Mouse (Mus musculus): ENCODE data around the gene Dnajc11.

The Dnajc11 gene

GRCm38 (mm10) chr4:151988342-151989109 is 55.0 kb downstream of the Dnajc11 start, which contains the start of gene Thap3:
TSS of gene Thap3 (minus strand) at chr4:151988997.
- peak; percentile 81 for DNase-seq

GRCm38 (mm10) chr4:151989110-151989488 is 55.6 kb downstream of the Dnajc11 start:
- no peak for DNase-seq

DNA sequence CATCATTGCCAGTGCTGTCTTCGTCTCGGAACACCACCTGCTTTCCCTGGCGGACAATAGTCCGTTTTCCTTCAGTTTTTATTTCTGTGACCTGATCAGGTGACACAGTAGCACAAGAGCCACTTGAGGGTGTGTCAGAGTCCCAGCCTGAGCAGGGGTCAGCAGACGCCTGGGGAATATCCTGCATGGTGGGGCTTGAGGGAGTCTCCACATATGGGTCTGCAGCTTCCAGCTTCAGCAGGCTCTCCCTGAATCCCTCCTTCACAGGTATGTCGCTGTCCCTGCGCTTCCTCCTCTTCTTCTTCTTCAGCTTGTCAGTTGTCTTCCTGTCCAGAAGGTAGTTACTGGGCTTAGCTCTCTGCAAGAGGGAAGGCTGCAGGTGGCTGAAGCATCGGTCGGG is 58.6 kb downstream of the Dnajc11 start:
- peak; percentile 34 for DNase-seq

GRCm38 (mm10) chr4:151993035-151993434 is 59.5 kb downstream of the Dnajc11 start:
- DNase-seq: peak; percentile 46

GRCm38 (mm10) chr4:151994228-151995171 is 61.0 kb downstream of the Dnajc11 start:
- DNase-seq: peak; percentile 72

GRCm38 (mm10) chr4:151995371-151996172 is 62.1 kb downstream of the Dnajc11 start:
- DNase-seq: no peak

DNA sequence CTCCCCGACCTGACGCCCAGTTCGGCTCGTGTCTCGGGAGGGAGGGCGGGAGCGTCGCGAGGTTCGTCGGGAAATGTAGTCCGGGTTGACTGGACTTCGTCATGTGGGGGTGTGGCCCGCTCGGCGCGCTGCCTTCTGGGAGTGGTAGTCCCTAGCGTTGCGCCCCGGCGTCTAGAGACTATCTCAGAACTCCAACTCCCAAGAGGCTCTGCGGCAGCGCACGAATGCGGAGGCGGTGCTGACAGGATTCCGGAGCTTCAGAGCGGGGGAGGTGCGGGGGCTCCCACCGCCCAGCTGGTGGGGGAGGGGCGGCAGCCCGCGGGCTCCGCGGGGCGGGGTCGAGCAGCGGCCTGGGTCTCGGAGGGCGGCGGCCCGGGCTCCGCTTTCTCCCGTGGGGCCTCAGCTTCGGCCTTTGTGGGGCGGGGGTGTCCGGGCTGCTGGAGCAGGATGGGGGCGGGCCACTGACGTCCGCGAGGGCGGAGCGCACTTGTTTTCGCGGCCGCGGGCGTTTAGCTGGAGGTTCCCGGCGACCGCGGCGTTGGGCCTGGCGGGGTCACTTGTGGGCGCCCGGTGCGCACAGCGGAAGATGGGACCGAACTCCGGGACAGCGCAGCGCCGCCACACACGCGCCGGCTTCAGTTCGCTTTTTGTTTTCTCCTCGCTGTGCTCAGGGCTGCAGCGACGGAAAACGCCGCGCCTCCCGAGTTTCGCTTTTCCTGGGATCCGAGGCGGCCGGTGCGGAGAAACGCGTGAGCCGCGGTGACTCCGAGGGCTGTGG is 62.9 kb downstream of the Dnajc11 start, which contains the start of gene Phf13:
TSS of gene Phf13 (minus strand) at position 86 of the 778 bp plus-strand sequence.
- DNase-seq: peak; percentile 99

GRCm38 (mm10) chr4:151996951-151997222 is 63.4 kb downstream of the Dnajc11 start:
- DNase-seq: no peak

DNA sequence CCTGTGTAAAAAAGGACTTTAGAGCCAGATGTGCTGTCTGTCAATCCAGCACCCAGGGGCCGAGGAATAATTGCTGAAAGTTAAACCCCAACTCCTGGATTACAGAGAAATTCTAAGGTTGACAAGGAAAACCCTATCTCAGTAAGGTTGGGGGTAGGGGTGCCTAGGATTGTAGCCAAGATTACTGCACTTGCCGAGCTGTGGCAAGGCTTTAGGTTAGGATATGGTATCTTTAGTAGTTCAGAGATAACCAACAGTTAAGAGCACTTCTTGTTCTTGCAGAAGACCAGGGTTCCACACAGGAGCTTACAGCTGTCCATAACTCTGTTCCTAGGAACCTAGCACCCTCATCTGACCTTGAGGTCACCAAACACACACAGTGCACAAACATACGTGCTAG is 64.2 kb downstream of the Dnajc11 start:
- DNase-seq: peak; percentile 46

DNA sequence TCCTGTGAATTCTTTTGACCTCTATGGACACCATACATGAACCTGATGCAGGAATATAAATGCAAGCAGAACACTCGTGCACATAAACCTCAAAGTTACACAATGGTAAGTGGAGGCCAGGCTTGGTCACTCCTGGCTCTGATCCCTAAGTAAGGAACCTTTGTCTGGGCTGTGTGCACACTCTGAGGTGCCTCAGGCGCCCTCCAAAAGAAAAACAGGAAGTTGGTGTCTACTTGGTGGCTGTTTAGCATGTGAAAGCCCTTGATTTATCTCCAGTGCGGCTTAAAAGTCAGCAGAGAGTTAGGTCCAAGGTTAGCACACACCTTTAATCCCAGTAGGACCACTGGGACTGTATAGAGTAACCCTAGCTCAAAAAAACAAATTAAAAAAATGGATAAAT is 66.0 kb downstream of the Dnajc11 start:
- no peak for DNase-seq

DNA sequence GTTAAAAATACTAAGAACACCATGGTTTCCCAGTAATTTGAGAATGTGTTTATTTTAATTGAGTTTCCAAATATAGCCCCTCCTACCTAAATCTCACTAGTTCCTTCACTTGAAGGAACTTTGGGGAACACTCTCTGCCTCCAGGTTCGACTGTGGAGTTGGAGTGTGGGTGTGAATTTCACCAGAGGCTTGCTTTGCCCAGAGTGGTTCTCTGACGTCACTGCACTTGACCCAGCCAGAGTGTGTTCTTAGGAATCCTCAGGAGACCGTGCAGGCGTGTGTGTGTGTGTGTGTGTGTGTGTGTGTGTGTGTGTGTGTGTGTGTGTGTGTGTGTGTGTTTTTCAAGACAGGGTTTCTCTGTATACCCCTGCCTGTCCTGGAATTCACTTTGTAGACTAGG is 67.4 kb downstream of the Dnajc11 start:
- no peak for DNase-seq

- no peak for DNase-seq
These were observed 67.8 kb downstream of the Dnajc11 start for GRCm38 (mm10) chr4:152001335-152001734.

- DNase-seq: no peak
These were observed 68.6 kb downstream of the Dnajc11 start for GRCm38 (mm10) chr4:152002063-152002462.

DNA sequence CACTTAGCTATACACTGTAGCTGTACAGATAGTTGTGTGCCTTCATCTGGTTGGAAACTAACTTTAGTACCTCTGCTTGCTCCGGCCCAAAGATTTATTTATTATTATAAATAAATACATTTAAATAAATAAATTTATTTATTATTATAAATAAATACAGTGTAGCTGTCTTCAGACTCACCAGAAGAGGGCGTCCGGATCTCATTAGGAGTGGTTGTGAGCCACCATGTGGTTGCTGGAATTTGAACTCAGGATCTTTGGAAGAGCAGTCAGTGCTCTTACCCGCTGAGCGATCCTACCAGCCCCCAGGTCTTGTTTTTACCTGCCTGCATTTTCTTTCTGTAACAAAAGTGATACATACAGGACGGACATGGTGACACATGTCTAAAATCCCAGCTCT is 72.6 kb downstream of the Dnajc11 start:
- no peak for DNase-seq

- no peak for DNase-seq
These were observed 73.3 kb downstream of the Dnajc11 start for GRCm38 (mm10) chr4:152006812-152007211.

DNA sequence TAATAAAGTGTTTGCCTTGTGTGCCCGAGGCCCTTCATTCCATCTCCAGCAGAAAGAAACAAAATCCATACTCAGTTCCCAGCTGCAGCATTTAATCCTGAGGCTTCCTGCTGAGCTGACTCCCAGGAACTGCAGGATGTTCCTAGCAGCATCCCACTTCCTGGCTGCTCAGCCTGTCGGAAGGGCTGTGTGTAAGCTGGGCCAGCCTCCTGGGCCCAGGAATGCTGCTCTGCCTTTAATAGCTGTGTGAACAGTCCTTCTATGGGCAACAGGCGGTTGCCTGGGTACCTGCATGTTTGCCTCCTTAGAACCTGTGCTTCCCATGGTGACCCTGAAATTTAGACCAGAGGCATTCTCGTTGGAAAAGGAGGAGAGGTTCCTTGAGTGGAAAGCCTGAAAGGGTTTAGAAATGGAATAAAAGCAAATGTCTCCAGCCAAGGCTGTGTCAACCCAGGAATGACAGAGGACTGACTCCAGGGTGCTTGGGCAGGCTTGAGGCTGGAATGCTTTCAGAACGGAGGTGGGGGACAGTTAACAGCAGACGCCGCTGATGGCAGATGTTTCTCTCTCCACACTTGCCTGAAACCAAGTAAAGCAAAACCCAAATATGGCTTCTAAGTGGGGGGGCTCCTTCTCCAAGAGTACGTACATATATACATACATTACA is 74.1 kb downstream of the Dnajc11 start:
- DNase-seq: peak; percentile 52

GRCm38 (mm10) chr4:152008148-152008500 is 74.6 kb downstream of the Dnajc11 start:
- DNase-seq: no peak

DNA sequence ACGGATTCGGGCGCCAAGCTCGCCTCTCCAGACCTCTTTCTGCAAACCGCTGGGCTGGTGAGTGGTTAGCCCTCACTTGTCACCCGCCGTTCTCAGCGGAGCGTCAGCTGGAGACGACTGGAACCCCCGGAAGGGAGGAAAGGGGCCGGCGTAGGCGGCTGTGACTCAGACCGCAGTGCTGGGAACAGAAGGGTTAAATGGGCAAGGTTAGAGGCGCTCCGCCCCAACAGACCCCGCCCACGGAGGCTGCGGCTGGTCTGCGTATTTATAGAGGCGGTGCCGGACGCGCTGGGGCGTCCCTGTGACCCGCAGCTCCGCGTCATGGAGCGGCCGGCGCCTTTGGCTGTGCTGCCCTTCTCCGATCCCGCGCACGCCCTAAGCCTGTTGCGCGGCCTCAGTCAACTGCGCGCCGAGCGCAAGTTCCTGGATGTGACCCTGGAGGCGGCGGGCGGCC is 75.2 kb downstream of the Dnajc11 start, which contains the start of gene Klhl21:
TSS of gene Klhl21 (plus strand) at position 182 of the 454 bp plus-strand sequence.
- peak; percentile 94 for DNase-seq

DNA sequence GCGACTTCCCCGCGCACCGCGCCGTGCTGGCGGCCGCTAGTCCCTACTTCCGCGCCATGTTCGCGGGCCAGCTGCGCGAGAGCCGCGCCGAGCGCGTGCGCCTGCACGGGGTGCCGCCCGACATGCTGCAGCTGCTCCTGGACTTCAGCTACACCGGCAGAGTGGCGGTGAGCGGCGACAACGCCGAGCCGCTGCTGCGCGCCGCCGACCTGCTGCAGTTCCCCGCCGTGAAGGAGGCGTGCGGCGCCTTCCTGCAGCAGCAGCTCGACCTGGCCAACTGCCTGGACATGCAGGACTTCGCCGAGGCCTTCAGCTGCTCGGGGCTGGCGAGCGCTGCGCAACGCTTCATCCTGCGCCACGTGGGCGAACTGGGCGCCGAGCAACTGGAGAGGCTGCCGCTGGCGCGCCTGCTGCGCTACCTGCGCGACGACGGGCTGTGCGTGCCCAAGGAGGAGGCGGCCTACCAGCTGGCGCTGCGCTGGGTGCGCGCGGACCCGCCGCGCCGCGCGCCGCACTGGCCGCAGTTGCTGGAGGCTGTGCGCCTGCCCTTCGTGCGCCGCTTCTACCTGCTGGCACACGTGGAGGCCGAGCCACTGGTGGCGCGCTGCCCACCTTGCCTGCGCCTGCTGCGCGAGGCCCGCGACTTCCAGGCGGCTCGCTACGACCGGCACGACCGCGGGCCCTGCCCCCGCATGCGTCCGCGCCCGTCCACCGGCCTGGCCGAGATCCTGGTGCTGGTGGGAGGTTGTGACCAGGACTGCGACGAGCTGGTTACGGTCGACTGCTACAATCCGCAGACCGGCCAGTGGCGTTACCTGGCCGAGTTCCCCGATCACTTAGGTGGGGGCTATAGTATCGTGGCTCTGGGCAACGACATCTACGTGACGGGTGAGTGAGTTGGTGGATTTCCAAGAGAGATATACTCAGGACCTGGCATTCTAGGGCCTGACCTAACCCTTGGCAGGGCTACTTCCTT is 75.9 kb downstream of the Dnajc11 start:
- DNase-seq: peak; percentile 82

- peak; percentile 49 for DNase-seq
These were observed 76.7 kb downstream of the Dnajc11 start for GRCm38 (mm10) chr4:152010091-152010706.

Measured in cerebellum, adult 11-12 months (tissue).